Mouse (Mus musculus) E14TG2a.4 (cell line): ENCODE data around the gene Noa1.

Experiments used
- CTCF ChIP-seq: conservative IDR thresholded peaks from 2 replicates; pipeline ENCODE4 v1.5.1; 2014; ENCODE audit warnings: low read length
- POU5F1 ChIP-seq: IDR thresholded peaks from 2 replicates; pipeline ENCODE4 v1.6.1; 2014; ENCODE audit warnings: low read length, borderline replicate concordance

DNA sequence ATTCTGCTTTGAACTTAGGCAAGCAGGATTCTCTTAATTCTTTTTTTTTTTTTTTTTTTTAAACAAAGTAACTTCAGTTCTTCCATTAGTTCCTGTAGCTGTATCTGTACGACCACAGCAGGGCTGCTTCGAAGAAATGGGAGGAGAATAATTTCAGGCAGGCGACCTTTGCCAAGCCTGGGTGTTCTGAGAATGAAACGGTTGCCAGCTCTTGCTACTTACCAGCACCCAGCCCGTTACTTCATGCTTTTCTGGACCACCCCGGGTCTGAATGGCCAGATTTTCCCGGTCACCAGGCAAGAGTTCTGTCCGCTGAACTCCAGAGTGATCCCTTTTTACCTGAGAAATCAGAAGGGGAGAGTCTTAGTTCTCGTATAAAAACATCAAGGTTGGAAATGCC is 41.8 kb upstream of the Noa1 start:
- no peak for TF ChIP-seq CTCF
- no peak for TF ChIP-seq POU5F1
